Mouse (Mus musculus): Measurements from ENCODE around the gene Sirpb1b. TPM values are rescaled to one million over a fixed set of nuclear protein-coding genes. Genes with fewer than 3 reads are reported as not detected.

The Sirpb1b gene
- 8.5 TPM for polyA plus RNA-seq (2014; fragmentation: Illumina TruSeq; extraction: RNeasy Lipid Tissue Mini Kit (QIAGEN cat#74804); ENCODE audit: low read depth, low replicate concordance)

GRCm38 (mm10) chr3:15574887-15575286 lies at the start of gene Sirpb1b:
TSS of gene Sirpb1b (minus strand) at chr3:15575065.

Other genes starting within 250 kb of the Sirpb1b start
- not detected for gene Gm9733, start 242.8 kb downstream of the Sirpb1b start, polyA plus RNA-seq (2014; fragmentation: Illumina TruSeq; extraction: RNeasy Lipid Tissue Mini Kit (QIAGEN cat#74804); ENCODE audit: low read depth, low replicate concordance)
- 0.90 TPM for gene Sirpb1a, start 148.5 kb downstream of the Sirpb1b start, polyA plus RNA-seq (2014; fragmentation: Illumina TruSeq; extraction: RNeasy Lipid Tissue Mini Kit (QIAGEN cat#74804); ENCODE audit: low read depth, low replicate concordance)

Measured in testis, adult 10 weeks (tissue).